Mouse (Mus musculus): Measurements from ENCODE around the gene Hs3st4.

GRCm38 (mm10) chr7:124033332-124033731 lies 50.7 kb downstream of the Hs3st4 start:
- no peak for TF ChIP-seq POLR2A (IDR thresholded peaks at IDR 0.05; ENCODE audit: borderline replicate concordance, insufficient read depth, low read length)
- no peak for TF ChIP-seq CTCF (IDR thresholded peaks at IDR 0.05; ENCODE audit: borderline replicate concordance, insufficient read depth, low read depth, low read length)
